In genomic region chr6:106263396-106263795, GRCm38 (mm10) we compare ENCODE assay signal across 27 mouse cellular contexts.
DNase-seq lines count a peak whose midpoint lies in the region; ATAC-seq lines count a peak whose summit lies in the region.
"Had no signal": no experiment of that assay in that cellular context is flagged by ENCODE, and none has a peak within 500 bp of the region (broad histone marks: within the 10 kb centered on the region; RNA-seq: fewer than 3 reads in every experiment).

No protein-coding gene starts in this region.

- no peak overlapping the region for H3K9ac ChIP-seq in kidney, embryonic 15.5 days
- H3K9ac ChIP-seq: embryonic facial prominence, embryonic 15.5 days; hindbrain, embryonic 12.5 days; limb, embryonic 13.5 days; liver, embryonic 12.5 days; midbrain, embryonic 13.5 days; neural tube, embryonic 13.5 days had no signal

- H3K36me3 ChIP-seq in kidney, embryonic 15.5 days: no peaks in the 10 kb centered on the region
- H3K36me3 ChIP-seq: embryonic facial prominence, embryonic 15.5 days; hindbrain, embryonic 12.5 days; limb, embryonic 13.5 days; liver, embryonic 12.5 days; midbrain, embryonic 13.5 days; neural tube, embryonic 13.5 days had no signal

- no peak overlapping the region for H3K4me3 ChIP-seq in kidney, embryonic 15.5 days (replicated peaks)
- H3K4me3 ChIP-seq: embryonic facial prominence, embryonic 15.5 days; gastrocnemius, adult 2 months; hindbrain, embryonic 12.5 days; limb, embryonic 13.5 days; liver, embryonic 12.5 days; megakaryocyte, embryonic 14.5 days; midbrain, embryonic 13.5 days; neural tube, embryonic 13.5 days had no signal

- H3K4me1 ChIP-seq in kidney, embryonic 15.5 days: peaks cover 14% of the 10 kb centered on the region
- H3K4me1 ChIP-seq: embryonic facial prominence, embryonic 15.5 days; hindbrain, embryonic 12.5 days; limb, embryonic 13.5 days; liver, embryonic 12.5 days; megakaryocyte, embryonic 14.5 days; midbrain, embryonic 13.5 days had no signal

- 65% methylated on average over 3 of the region's 3 CpGs for WGBS in kidney, embryonic 15.5 days

- DNase-seq in kidney, postnatal 14 days: no peak
- DNase-seq in Muller cell, postnatal 12 days (ENCODE audit: inconsistent ontology term): peak; percentile 13
- peak; percentile 63 for DNase-seq in brain, adult 2 months (ENCODE audit: low read depth, low spot score)
- DNase-seq in cerebellum, adult 9-10 months: peak; percentile 79
- DNase-seq in layer of hippocampus, postnatal 10 days (ENCODE audit: low spot score in 2 of 2): no peak
- DNase-seq in urinary bladder, postnatal 36 days (ENCODE audit: low spot score in 2 of 2): no peak
- no peak for DNase-seq in urinary bladder, postnatal 14 days (ENCODE audit: low spot score)
- DNase-seq: adrenal gland, adult 8-10 months; gastrocnemius, adult 2 months; heart, postnatal 14 days; kidney, adult 18-20 months; layer of hippocampus, adult 9-11 months; lung, adult 2 months; retina, postnatal 1 day; right cerebral cortex, postnatal 25 days; spleen, adult 18-20 months had no signal

- ATAC-seq in kidney, embryonic 15.5 days (replicated peaks; ENCODE audit: low FRiP score): 0 out of 2 replicates have a peak, but pooled peaks have one; percentile 18
- ATAC-seq: activated CD4-positive, CD25-positive, alpha-beta regulatory T cell, adult 4 months; forebrain, embryonic 14.5 days; liver, embryonic 12.5 days; midbrain, embryonic 13.5 days had no signal

- H3K9me3 ChIP-seq in kidney, embryonic 15.5 days (replicated peaks): no peaks in the 10 kb centered on the region
- H3K9me3 ChIP-seq: embryonic facial prominence, embryonic 15.5 days; hindbrain, embryonic 12.5 days; limb, embryonic 13.5 days; liver, embryonic 12.5 days; megakaryocyte, embryonic 14.5 days; midbrain, embryonic 13.5 days; neural tube, embryonic 13.5 days had no signal

- 0 out of 2 replicates have a peak overlapping the region, but pooled peaks have one; percentile 13 for H3K27ac ChIP-seq in kidney, embryonic 15.5 days
- H3K27ac ChIP-seq: embryonic facial prominence, embryonic 15.5 days; gastrocnemius, adult 2 months; hindbrain, embryonic 12.5 days; limb, embryonic 13.5 days; liver, embryonic 12.5 days; midbrain, embryonic 13.5 days; neural tube, embryonic 13.5 days had no signal

- no peak overlapping the region for H3K4me2 ChIP-seq in kidney, embryonic 15.5 days
- H3K4me2 ChIP-seq: embryonic facial prominence, embryonic 15.5 days; heart, embryonic 11.5 days; hindbrain, embryonic 12.5 days; limb, embryonic 13.5 days; liver, embryonic 12.5 days; midbrain, embryonic 13.5 days; neural tube, embryonic 13.5 days had no signal

- no peaks in the 10 kb centered on the region for H3K27me3 ChIP-seq in kidney, embryonic 15.5 days
- H3K27me3 ChIP-seq: embryonic facial prominence, embryonic 15.5 days; hindbrain, embryonic 12.5 days; limb, embryonic 13.5 days; liver, embryonic 12.5 days; megakaryocyte, embryonic 14.5 days; midbrain, embryonic 13.5 days; neural tube, embryonic 13.5 days had no signal

Comparison
In these comparisons a context has a peak if more than half of its experiments do, and no peak if none do; other contexts are left out.
1. DNase-seq: peak in Muller cell, postnatal 12 days (single experiment), brain, adult 2 months (single experiment) and cerebellum, adult 9-10 months (single experiment); none in kidney, postnatal 14 days (single experiment), layer of hippocampus, postnatal 10 days (0 of 2), urinary bladder, postnatal 36 days (0 of 2) and urinary bladder, postnatal 14 days (single experiment).